Mouse (Mus musculus): ENCODE measurements around the gene Tns2.

Gene Tns2

DNA sequence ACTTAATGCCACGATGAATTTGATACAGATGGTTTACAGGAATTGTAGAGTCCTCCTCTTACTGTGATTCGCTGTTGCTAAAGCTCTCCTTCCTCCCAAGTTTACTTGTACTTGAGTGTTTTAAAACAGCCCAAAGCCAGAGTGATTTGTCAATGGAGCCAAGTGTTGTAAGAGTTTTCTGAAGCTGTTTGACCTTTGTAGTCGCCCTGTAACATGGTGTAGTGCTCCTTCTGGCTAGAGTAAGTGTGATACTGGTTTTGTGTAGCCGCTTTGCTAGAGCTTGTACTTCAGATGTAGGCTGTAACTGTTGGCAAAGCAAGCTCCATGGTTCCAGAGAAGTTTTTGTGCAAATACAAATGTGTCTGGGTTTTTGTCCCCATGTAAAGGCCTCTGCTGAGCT, 8.0 kb upstream of the Tns2 start:
- DNase-seq (ENCODE audit: low read depth), result no peak

DNA sequence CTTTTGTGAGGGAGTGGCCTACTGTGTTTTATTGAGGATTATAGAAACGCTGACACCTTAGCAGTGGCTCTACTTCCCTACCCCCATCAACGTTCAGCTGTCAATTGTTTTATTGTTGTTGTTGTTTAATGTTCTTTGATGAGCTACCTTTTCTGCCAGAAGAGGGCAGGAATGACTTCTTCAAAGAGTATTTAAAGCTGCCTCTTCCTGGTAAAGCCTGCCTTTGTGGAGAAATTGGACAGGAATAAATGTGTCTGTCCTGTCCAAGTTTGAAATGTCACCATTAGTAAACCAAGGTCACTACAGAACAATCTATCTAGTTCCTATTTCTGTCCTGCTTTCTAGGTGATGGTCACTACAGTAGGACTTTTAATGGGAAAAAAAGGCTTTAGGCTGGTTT, 6.1 kb upstream of the Tns2 start:
- DNase-seq (ENCODE audit: low read depth), result no peak

DNA sequence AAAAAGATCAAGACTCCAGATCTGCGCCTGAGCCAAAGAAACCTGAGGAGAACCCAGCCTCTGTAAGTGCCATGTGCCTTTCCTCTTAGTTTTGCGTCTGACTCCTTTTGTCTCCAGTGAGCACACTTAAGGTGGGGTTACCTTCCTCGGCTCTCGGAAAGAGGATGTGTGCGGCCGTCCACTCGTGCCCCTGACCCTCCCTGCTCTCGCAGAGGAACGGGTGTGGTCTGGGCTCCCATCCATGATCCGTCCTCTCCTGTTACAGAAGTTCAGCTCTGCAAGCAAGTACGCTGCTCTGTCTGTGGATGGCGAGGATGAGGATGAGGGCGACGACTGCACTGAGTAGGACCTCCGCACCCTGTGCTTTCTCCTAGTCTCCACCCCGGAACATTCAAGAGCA, 5.2 kb upstream of the Tns2 start:
- DNase-seq (ENCODE audit: low read depth), result no peak

DNA sequence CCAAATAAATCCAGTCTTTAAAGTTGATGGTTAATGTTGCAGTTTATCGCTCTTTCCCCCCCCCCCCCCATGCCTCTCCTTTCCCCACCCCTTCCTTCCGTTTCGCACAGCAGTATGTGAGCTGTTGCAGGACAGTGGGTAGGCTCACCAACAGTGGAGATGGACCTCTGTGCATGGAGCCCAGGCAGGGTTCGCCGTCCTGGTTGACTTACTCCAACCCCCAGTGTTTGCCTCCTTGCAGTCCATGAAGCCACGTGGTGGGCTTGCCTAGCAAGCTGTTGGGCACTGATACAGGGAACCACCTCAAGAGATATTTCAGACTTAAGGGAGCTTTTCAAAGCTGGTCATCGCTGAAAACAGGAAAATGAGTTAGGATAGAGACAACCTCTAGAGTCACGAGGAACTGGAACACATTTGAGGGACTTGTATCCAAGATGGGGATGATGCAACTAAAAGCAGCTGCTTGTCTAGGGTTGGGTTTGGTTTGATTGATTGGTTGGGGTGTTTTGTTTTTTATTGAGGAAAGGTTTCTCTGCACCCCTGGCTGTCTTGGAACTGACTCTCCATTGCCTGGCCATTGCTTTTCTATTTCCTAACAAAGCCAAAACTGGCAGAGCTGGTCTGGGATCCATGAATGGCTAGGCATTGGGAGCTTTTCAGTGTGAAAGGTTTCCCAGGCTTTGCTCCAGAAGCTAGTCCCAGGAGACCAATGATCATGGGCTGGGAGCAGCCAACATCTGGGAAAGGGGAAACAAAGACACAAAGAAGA, 2.9 kb upstream of the Tns2 start:
- DNase-seq (ENCODE audit: low read depth), result no peak

DNA sequence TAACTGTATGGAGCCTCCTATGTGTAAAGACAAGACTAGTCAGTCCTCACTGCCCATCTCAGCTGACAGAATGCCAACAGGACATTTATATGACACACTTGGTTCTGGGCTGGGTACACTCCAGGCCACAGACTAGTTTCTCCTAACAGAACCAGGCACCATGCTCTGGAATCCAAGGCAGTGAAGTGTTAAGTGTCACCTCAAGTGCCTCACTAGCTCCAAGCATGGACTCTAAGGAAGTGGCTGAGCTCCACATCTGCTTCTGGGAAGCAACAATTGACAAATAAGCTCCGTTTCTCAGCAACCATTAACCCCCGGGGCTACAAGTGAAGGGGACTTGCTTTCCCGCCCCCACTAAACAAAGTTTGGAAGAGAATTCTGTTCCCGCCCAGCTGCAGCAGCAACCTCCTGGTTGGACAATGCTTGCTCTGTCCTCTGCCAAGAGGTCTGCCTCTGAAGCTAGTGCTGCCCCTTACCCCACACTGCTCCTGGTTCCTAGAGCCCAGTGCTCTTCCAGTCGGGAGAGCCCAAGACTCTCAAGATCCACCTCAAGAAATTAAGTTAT, 2.1 kb upstream of the Tns2 start:
- no peak for DNase-seq (ENCODE audit: low read depth)

DNA sequence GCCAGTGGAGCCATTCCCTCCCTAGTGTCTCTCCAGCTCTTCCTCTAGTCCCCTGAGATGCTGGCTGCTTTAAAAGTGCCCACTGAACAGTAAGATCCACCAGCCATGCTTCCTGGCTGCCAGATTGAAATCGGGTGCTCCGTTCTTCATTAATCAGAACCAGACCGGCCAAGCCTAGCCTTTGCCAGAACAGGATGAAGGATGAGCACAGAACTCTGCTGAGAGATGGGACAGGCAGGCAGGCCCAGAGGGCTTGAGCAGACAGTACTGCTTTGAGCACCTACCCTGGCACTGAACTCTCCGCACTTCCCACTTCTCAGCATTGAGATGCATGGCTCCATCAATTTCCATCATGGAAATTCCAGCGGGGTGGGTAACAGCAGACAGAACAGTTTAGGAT, 953 bp upstream of the Tns2 start:
- DNase-seq (ENCODE audit: low read depth), result no peak

DNA sequence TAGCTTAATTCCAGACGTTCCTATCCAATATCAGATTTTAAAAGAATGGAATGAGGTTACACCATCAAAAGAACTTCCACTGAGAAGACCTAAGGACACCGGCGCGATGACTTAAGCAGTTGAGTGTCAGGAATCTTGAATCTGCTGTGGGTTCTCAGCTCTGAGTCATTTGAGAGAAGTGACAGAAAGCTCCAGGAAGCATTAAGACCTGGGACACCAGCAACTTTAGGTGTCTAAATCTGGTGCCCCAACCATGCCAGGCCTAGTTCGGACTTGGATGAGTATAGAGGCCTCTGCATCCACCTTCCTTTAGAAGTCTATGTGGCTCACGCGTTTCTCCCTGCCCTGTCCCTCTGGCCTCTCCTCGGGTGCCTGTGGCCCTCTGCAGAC, 447 bp upstream of the Tns2 start:
- no peak for DNase-seq (ENCODE audit: low read depth)

DNA sequence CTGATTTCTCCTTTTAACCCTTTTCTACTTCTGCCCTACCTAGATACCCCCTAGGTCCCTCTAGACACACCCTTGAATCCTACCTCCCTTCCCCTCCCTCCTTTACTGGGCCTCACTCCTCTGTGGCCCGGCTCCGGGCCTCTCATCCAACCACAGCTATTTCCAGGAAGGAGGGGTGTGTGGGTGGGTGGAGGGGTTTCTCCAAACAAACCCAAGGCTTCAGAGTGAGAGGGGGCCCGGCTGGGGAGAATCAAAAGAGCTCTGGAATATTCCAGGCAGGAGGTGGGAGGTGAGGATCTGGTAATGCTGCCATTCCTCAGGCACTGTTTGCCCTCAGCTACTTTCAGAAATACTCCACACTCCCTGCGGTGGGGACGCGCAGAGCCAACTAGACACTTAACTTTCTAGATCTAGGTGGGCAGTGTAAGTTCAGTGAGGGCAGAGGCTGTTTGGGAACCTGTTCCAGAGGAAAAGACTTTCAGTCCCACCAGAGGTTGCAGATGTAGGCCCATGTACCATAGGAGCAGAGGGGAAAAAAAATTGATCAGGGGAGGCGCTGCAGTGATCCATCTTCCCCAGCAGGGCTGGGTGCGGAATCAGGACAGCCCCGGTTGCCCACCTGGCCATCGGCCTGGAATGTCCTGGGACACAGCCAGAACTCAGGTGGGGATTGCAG, 921 bp downstream of the Tns2 start:
- peak; percentile 39 for DNase-seq (ENCODE audit: low read depth)

DNA sequence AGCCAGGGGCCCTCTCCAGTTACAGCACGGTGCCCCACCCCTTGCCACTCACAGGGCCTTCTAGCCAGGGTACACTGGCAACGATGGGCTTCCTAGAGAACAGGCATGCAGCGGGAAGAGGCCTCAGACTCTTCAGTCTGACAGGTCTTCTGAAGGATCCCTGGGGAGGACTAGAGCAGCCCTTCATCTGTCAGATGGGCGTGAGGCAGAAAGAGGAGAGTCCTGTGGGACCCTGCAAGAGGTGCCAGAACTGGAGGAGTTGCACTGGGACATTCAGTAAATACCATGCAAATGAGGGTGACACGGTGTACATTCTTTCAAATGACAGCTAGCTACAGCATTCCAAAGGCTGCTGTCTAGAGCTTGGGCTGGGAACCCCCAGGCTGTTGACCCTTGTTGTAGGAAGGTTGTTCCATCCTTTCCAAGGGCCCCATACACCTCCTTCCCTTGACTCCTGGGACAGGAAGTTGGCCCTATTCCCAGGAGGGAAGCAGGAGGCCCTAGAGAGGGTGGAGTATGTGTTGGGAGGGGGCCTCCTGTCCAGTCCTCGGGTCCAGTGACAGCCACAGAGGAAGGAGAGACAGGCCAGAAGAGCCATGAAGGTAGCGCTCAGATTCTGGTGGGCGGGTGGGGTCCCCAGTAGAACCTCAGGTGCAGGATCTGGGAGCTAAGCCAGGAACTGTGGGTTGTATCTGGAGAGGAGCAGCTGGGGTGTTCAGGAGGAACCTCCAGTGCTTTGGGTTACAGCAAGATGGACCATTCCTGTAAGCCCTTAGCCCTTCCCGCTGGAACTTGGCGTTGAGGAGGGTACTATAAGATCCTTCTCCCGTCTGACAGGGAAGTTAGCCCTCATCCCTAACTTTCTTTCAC, 1.7 kb downstream of the Tns2 start:
- DNase-seq (ENCODE audit: low read depth), result no peak

DNA sequence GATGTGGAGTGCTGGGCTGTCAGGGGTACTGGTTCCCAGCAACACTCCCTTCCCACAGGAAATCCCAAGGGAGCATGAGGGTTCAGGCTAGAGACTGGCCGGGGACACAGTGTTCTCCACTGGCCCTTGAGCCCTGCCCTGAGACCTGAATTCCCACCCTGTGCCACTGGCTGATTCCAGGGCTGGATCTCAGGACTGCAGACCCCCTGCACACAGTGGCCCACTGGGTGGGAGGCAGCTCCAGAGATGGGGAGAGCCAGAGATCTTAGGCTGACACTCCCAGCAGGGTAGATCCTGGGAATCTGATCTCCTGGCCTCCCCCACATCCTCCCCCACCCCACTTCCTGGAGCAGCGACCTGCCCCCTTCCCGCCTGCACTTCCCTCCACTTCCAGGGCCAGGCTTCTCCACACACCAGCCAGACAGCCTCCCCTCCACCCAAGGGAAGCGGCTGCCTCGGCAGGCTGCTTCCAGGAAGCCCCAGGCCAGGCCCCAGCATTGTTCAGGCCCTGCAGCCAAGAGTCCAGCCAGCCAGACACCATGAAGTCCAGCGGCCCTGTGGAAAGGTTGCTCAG, 2.4 kb downstream of the Tns2 start:
- no peak for DNase-seq (ENCODE audit: low read depth)

DNA sequence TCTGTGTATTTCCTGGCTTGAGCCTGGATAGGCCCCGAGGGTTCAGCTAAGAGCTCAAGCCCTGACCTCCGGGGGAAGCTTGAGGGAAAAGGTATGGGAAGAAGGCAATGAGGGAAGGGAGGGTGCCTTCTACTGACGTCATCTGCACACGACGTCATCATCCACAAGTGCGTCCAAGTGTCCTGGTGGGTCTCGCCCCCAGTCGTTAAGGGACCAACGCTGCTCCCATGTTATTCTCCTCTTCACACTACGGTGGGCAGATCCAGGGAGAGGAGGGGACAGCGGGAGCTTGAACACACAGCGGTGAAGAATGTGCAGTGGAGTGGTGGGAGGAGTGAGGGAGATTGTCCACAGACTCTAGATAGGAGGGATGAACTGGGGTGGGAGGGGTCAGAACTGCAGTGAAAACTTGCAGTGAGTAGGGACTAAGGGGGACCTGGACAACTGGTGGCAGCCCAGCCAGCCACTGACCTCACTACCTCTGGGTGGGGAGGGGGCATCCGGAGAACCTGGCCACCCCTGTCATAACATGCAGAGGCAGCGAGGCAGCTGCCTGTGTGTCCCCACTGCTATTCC, 3.2 kb downstream of the Tns2 start:
- no peak for DNase-seq (ENCODE audit: low read depth)

DNA sequence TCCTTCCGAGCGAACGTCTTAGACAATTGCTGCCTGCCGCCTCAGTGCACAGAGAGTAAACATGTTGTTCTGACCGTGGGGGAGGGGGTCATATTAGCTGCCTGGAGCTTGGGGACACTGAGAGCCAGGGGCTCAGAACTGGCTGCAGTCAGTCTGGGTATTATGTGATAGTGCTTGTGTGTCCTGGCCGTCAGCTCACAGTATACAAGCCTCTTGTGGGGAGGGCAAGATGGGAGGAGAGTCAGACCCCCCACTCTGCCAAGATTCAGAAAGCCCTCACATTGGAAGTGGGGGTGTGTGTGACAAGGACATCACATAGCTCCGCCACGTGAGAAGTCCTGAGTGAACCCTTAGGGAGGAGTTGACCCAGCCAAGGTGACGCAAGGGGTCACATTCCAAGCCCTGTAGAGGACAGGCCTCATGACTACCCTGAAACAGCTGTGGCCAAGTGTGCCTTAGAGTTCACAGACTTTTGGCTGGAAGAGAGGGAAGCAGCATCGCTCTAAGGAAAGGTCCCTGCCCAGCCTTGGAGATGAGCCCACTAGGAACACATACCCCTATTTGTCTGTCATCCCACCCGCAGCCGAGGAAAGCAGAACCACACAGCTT, 3.8 kb downstream of the Tns2 start:
- no peak for DNase-seq (ENCODE audit: low read depth)

DNA sequence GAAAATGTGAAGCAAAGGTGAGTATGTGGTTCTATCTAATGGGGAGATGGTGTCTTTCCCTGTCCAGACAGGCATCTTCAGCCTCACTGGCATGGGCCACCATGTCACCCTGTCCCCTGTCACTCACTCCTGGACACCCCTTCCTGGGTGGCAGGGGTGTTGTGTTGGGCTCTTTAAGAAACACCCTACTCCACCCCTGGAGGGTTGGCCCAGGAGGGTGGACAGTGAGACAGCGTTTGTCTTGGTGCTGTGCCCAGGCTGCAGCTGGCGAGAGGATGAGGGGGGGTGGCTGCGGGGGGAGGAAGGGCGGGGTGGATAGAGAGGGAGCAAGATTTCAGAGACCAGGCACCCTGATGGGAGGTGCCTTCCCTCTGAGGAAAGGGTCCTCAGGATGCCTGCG, 5.1 kb downstream of the Tns2 start:
- DNase-seq (ENCODE audit: low read depth), result peak; percentile 33

DNA sequence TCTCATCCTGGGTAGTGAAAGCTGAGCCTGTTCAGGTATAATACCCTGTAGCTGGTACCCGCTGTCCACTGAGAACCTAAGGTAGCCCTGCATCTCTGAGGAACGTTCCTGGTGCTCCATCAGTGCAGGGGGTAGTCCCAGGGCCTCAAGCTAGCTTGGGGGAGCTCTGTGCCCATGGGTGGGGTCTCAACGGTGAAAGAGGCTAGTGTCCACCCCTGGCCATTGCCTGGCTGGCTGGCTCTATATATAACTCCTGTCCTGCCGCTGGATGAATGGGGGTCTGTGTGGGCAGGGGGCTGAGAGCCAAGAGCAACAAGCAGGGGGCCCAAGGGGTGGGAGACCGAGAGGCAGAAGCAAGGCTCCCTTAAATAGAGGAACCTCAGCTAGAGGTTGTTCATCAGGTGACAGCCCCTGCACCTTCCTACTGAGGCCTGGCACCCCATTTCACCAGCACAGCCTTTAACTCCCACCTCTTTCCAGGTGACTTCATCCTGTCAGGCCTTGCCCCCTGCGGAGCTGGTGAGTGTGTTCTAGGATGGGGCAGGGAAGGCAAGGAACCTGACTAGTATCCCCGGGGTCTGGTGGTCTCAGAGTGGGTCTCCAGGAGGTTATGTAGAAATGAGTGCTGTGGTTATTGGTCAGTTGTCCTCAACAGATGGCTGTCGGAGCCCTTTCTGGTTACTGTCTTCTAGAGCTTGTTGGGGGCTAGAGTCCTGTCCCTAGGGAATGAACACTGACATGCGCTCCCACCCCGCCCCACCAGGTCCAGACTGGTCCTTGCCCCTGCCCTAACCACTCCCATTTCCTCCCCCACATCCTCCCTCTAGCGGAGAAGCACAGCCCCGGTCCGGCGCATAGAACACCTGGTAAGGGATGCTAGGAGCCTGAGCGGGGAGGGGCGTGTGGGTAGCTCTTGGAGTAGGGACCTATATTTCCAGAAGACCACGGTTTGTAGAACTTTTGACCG, 5.8 kb downstream of the Tns2 start:
- peak; percentile 77 for DNase-seq (ENCODE audit: low read depth)

DNA sequence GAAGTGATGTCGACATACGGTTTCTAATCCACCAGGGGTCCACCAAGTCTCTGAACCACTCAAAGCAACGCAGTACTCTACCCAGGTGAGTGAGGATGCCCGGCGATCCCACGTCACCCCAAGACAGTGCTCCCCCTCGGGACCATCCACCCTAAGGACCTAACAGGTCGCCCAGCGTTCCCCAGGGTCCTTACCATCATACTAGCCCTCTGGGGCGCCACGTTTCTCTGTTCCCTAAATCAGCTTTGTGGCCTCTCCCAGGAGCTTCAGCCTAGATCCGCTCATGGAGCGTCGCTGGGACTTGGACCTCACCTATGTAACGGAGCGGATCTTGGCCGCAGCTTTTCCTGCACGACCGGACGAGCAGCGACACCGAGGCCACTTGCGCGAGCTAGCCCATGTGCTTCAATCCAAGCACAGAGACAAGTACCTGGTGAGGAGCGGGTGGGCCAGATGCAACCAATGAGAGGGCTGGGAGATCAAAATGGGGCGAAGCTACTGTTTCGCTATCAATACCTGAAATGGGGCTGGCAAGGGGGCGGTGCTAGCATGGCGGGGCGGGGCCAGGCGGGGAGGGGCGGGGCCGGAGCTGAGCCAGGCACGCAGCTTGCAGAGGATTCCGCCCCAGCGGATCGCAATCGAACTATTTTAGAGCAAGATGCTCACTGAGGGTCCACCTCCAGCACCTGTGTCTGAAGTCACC, 6.7 kb downstream of the Tns2 start:
- DNase-seq (ENCODE audit: low read depth), result peak; percentile 76

DNA sequence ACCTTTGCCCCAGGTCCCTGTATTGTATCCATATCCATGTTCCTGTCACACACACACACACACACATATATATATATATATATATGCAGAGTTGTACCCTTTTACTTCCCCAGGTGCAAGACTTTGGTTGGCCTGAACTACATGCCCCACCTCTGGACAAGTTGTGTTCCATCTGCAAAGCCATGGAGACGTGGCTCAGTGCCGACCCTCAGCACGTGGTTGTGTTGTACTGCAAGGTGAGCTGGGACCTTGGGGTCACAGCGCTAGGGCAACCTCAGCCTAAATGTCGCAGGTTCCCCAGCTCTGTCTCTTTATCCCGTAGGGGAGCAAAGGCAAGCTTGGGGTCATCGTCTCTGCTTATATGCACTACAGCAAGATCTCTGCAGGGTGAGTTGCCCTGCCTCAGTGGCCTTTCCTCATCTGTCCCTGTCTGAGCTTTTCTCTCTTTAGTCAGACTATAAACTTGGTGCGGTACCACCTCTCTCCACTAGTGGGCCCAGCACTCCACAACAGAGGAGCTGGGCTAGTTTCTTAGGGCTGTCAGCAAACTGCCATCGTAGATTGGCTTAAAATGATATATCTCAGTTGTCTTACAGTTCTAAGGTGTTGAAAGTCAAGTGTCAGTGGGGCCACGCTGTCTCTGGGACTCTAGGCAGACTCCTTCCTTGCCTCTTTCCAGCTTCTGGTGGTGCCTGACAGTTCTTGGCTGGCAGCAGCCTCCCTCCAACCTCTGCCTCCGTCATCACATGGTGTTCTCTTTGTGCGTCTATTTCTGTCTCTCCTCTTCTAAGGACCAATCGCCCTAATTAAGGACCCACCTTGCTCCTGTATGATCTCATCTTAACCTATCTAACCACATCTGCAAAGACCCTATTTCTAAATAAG, 7.7 kb downstream of the Tns2 start:
- peak; percentile 90 for DNase-seq (ENCODE audit: low read depth)

DNA sequence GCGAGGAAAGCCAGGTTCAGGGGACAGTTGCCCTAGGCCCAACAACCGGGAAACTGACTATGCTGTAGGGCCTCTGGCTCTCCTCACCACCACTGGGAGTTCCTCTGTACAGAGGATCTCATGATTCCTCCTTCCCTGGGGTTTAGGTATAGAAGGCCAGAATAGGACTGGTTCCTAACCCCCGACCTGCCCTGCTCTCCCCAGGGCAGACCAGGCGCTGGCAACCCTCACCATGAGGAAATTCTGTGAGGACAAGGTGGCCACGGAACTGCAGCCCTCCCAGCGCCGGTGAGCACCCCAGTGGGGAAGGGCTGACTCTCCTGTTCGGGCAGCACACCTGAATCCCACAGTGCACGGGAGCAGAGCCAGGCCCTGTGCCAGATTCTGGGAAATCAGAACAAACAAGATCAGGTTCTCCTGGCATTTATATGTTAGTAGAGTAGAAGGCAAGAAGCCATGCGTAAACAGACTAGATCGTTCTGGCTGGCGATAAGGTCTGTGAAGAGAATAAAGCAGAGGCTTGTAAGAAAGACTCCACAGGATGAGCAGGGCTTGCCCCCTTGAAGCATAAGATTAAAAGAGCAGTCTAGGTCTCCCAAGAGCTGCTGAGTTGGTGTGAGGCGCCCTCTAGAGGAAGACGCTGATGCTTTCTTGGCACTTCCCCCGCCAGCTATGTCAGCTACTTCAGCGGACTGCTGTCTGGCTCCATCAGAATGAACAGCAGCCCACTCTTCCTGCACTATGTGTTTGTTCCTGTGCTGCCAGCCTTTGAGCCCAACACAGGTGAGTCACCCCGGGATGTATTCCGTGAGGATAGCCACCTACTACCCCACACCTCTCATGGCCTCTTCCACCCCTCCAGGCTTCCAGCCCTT, 8.7 kb downstream of the Tns2 start:
- peak; percentile 91 for DNase-seq (ENCODE audit: low read depth)

DNA sequence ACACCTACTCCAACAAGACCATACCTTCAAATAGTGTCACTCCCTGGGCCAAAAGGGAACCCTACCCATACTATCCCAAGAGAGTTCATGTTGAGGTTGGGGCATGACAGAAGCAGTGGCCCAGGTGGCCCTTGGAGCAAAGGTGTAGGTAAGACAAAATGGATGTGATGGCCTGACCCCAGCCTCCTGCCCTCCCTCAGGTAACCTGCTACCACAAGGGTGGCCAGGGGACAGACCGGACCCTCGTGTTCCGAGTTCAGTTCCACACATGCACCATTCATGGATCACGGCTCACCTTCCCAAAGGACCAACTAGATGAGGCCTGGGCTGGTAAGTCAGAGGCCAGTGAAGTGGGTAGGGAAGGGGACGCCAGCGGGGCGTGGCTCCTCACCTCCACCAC, 10.1 kb downstream of the Tns2 start:
- no peak for DNase-seq (ENCODE audit: low read depth)
